Mouse (Mus musculus) testis, postnatal 14 days (tissue): ENCODE results near the gene Tspan31.
"Not testable (repeated sequence)": the region's sequence is repeated elsewhere in the genome, so short reads cannot be mapped to it uniquely, and the experiment has no call there.

Experiments
- DNase-seq: peaks from one replicate; pipeline ENCODE4 v3.0.0; 2021; ENCODE audit warnings: low spot score

The Tspan31 gene

DNA sequence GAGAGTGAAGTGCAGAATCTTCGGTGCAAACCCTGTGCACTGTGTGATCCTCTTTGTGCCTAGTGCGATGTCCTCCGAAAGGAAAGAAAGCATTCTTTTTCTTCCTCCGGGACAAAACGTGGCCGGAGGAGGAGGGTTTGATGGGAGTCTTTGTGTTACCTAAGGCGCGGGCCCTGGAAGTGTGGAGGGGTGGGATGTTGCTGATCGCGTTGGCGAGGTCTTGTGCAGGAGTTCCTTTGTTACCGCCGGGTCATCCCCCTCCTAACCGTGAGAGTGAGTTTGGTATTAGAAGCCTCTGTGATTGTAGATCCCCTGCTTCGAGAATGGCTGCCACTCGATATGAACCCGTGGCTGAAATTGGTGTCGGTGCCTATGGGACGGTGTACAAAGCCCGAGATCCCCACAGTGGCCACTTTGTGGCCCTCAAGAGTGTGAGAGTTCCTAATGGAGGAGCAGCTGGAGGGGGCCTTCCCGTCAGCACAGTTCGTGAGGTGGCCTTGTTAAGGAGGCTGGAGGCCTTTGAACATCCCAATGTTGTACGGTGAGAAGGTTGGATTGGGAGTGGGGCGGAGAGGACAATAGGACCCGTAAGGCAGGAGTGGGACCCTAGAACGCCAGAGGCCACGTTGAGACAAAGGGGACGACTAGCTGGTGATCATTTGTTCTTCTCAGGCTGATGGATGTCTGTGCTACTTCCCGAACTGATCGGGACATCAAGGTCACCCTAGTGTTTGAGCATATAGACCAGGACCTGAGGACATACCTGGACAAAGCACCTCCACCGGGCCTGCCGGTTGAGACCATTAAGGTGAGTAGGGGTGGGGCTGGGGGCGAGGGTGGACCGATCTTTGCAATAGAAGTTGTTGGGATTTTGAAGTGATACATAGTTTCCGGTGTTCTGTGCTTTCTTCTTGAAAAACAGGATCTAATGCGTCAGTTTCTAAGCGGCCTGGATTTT, 5.9 kb downstream of the Tspan31 start:
- DNase-seq = no peak

DNA sequence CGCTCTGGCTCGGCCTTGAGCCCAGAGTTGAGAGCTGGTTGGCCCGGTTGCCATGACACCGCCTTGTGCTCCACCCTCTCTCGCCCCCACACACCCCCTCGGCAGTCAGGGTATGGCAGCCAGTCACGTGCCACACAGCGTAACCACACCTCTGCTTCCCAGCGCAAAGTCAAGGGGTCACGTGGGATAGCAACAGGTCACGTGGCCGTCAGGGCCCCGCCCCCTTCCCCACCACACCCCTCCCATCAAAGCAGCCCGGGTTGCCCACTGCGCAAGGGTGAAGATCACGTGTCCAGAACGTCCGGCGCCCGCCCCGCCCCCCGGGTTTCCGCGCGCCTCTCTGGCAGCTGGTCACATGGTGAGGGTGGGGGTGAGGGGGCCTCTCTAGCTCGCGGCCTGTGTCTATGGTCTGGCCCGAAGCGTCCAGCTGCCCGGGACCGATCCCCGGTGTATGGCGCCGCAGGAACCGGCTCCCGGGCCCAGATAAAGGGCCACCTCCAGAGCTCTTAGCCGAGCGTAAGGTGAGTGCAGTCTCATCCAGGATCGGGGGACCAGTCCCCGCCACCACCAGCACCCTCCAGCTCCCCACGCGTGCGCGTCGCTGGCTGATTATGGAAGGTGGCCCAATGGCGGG, 6.7 kb downstream of the Tspan31 start, which contains the start of gene Cdk4:
Gene Cdk4 (plus strand): TSS at position 296 of the 634 bp plus-strand sequence.
- DNase-seq = peak; percentile 97

DNA sequence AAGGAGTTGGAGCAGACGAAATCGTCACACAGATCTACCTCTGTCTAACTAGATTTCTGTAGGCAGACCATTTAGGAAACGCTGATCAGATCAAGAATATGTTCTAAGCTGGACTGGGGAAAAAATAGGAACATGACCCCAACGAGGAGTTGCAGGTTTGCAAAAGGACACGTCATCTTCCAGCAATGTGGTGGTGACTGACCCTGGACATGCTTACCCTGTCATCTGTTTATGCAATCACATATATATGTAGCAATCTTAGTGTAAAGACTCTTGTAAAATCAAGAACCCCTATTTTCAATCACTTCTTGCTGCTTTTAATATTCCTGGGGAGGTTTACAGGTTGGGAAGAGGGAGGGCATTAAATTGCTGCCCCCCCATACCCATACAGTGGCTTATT, 7.6 kb downstream of the Tspan31 start:
- no peak for DNase-seq

DNA sequence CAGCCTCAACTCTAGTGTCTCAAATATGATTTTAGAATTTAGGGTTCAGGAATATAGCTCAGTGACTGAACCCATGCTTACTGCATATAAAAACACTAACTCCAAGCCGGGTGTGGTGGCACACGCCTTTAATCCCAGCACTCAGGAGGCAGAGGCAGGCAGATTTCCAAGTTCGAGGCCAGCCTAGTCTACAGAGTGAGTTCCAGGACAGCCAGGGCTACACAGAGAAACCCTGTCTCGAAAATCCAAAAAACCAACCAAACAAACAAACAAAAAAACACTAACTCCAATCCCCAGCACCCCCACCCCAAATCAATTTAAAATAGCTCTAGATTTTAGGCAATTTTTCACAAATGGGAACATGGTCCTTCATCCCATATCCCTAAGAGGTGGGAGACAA, 8.0 kb downstream of the Tspan31 start:
- not testable (repeated sequence) for DNase-seq

DNA sequence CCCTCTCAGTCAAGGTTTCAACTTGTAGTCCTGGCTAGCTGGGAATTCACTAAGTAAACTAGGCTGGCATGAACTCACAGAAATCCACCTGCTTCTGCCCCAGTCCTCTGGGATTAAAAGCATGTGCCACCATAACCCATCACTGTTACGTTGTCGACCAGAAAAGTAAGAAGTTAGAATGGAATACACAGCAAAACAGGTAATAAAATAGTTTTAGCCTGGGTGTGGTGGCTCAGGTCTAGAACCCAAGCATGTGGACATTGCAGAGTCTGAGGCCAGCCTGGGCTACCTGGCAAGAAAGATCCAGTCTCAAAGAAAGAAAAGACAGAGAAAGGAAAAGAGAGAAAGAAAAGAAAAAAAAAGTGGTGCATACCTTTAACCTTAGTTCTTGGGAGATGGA, 8.6 kb downstream of the Tspan31 start:
- DNase-seq = no peak

DNA sequence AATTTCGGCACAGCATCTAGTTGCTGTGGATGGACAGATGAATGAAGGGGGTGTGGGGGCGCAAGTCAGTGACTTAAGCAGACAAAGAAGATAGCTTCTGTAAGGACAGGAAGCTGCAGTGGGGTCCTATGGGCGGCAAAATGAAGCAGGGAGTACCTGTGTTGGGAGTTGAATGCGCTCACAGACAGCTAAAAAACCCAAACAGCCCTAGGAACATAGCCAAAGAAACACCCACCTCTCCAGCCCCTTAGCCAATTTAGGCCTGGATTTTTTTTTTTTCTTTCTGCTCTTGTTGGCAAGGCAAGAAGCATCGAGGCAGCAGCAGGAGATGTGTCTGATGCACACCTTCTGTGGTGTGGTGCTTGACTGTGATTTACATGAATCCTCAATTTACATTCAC, 9.0 kb downstream of the Tspan31 start:
- no peak for DNase-seq

DNA sequence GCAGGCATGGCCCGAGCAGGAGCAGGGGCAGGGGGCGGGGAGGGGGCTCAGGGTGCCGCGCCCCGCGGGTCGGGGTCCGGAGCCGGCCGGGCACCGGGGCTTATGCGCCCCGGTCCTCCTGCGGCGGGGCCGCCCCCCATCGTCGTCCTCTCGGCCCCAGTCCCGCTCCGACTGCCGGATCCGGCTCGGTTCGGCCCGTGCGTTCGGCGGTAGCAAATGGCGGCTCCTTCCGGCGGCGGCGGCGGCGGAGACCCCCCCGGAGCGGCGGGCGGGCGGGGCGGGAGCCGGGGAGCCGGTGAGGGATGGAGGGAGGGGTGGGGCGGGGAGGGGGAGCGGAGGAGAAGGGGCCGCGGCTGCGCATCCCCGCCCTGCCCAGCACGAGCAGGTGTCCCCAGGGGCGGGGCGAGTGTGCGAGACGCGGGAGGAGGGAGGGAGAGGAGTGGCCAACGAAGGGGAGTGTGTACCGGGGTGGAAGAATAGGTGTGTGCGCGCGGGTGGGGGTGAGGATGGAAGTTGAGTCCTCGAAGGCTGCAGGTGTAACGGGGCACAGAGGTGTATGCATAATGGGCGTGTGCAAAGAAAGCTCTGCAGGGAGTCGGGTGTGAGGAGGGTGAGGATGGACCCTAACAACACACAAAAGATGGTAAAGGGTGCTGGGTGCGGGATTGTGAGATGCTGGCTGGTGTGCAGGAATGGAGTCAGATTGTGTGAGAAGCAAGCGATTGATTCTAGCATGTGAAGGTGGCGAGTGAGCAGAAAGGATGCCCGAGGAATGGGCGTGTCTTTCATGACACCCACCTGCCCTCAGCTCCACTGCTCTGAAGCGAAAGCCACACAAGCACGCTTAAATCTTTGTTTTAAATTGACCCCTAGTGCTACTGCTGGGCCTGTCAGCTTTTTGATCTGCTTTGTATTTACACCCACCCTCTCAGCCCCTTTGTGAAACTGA, 9.8 kb downstream of the Tspan31 start, which contains the start of gene March9:
Gene March9 (minus strand): TSS at position 217 of the 949 bp plus-strand sequence.
- peak; percentile 81 for DNase-seq

DNA sequence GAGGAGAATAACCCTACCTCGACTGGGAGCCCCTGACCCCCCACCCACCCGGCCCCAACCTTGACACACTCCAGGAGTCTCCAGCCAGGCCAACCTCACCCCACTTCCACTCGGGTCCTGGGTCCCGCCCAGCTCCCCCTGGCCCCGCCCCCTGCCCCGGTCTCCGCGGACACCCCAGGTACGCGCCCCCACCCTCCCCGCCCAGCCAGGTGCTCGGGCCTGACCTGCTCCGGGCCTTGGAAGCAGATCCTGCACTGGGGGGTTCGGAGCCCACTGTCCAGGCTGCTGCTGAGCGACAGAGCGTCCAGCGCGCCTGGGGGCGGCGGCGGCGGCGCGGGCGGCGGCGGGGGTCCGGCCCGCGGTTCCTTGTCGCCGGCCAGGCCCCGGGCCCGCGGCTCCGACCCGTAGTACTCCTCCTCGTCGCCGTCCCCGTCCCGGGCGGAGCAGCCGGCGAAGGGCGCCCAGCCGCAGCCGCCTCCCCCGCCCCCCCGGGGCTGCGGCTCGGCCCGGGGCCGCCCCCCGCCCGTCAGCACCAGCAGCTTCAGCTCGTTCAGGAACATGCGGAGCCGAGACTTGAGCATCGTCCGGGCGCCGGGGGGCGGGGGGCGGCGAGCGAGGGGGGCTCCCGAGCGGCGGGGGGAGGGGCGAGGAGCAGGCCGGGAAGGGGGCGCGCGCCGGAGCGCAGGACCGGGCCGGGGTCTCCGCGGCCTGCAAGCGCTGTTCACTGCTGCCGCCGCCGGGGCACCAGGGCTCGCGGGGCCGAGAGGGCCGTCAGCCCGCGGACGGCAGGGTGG, 10.7 kb downstream of the Tspan31 start:
- no peak for DNase-seq

DNA sequence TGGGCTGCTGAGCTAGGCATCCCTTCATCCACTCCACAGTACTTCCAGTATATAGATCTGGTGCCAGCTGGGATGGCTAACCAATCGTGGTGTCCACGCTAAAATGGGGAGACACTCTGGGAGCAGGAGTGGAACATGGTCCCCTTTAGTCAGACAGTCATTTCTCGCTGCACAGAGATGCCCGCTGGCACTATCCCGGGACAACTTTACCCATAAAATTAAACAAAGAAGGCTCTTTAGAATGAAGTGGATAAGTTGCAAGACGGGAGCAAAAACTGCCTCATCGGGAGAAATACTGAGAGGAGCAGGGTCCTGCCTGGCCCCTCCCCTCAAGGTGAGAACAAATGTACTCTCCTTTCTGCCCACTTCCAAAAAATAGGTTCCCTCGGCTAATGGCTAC, 11.4 kb downstream of the Tspan31 start:
- no peak for DNase-seq

DNA sequence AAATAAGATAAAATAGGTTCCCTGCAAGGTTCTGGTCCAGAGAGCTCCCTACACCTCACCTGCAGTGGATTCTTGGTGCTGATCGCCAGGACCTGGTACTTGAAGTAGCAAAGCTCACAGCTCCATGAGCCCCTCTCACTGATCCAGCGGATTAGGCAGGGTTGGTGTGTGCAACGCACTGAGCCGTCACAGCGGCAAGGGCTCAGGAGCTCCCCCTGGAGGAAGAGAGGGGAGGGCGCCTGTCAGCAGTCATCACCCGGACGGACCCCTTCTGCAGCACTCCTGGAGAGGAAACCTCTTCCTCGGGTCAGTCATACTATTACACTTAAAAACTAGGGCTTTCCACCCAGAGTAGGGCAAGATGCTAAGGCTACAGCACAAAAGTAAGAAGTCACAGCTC, 11.9 kb downstream of the Tspan31 start:
- DNase-seq = peak; percentile 68

DNA sequence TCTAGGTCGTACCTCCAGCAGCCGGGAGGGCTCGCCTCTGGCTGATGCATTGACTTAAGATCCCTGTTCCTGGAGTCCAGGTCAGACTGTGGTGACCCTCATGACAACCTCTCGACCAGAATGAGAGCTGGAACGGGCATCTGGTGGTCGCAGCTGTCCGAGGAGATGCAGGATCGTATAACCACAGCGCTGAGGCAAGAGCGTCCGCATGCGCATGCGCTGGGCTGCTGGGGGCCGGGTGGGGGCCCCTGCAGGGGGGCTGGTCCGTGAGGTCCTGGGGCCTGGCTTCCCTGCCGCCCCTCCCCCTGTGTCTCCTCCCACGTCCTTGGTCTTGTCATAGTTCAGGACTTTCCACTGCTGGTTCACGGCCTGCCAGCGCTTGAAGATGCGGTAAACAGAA, 13.6 kb downstream of the Tspan31 start:
- DNase-seq = no peak

DNA sequence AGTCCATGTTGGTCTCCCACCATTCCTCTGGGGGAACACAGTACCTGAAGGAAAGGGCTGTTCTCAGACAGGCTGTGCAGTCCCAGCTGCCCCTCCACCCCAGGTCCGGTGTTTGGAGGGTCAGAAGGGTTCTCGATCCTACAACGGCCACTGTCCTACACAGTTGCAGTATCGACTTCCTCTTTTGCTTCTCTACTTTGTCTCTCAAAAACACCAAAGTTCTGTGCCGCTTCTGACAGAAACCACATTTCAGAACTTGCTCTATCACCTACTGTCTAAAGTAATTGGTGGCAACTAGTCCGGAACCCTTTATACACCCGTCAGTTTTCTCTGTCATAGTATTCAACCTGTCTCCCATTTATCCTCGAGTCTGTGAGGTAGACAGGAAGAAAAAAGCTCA, 14.7 kb downstream of the Tspan31 start:
- no peak for DNase-seq

DNA sequence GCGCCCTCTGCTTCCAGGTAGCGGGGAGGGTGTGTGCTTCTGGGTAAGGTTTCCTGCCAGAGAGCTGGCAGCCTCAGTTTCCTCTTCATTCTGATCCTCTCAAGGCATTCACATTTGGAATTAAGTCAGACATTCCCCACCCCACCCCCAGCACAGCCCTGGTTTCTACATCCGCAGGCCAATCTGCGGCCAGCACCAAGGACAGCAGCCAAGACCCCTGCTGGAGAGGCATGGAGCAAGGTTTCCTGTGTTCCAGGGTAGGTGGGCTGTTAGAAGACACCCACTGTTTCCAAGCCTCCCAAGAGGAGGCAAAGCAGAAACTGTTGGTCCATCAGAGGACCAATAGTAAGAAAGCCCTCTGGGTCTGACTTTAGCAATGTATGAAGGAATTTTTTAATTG, 15.4 kb downstream of the Tspan31 start:
- DNase-seq = no peak

DNA sequence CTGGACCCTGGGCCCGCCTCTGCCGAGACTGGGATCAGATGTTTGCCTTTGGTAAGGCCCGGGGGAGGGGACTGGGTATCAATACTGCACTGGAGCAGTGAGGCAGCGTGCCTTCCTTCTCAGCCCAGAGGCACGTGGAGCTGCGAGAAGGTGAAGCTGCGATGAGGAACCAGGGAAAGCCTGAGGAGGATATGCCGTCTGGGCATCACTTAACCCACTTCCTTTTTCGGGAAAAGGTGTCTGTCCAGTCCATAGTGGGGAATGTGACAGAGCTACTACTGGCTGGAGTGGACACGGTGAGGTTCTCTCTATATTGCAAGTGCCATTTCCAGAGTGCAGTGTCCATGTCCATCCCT, 20.0 kb downstream of the Tspan31 start:
- DNase-seq = no peak

DNA sequence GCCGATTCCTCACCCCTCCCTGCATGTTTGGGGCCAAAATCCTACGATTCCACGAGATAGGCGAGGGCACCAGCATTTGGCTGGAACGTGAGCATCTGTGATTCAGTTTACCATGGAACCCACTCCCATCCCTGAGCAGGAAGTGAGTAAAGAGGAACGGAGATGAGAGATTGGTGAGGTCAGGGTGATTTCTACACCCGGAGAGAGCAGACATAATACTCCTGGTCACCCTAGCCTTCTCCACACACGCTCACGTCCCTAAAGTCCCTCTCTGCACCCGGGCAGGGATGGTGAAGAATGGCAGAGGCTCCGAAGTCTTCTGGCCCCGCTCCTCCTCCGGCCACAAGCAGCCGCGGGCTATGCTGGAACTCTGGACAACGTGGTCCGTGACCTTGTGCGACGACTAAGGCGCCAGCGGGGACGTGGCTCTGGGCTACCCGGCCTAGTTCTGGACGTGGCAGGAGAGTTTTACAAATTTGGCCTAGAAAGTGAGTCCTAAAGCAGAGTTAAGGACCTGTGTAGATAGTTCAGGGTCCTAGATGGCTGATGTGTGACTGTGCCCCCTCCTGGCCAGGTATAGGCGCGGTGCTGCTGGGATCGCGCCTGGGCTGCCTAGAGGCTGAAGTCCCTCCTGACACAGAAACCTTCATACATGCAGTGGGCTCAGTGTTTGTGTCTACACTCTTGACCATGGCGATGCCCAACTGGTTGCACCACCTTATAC, 20.5 kb downstream of the Tspan31 start:
- DNase-seq = no peak

DNA sequence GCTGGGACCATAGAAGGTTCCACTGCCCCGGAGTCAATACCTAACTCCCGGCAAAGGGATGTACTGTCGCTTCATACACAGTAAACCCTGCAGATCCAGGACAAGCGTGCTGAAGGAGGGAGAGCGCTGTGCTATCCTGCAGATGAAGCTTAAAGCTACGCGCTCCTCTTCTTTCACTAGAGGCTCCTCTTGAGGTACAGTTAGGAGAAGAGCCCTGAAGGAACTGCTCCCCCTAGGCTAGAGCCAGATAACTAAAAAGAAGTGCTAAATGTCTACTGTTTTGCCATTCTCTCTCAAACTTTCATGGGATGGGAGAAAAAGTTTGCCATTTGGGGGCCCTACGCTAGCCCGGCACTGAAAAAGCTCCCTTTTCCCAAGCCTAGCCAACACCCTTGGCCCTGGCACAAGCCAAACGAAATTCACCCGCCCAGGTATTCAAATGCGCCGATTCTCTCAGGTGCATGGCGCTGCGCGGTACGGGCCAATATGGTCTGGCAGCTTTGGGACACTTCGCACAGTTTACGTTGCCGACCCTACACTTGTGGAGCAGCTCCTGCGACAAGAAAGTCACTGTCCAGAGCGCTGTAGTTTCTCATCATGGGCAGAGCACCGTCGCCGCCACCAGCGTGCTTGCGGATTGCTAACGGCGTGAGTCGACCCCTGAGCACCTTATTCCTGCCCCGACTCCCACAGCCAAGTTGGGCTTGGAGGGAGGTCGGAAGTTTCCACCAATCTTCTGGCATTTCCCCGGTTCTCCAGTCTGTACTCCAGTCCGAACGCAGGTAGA, 21.3 kb downstream of the Tspan31 start:
- no peak for DNase-seq

DNA sequence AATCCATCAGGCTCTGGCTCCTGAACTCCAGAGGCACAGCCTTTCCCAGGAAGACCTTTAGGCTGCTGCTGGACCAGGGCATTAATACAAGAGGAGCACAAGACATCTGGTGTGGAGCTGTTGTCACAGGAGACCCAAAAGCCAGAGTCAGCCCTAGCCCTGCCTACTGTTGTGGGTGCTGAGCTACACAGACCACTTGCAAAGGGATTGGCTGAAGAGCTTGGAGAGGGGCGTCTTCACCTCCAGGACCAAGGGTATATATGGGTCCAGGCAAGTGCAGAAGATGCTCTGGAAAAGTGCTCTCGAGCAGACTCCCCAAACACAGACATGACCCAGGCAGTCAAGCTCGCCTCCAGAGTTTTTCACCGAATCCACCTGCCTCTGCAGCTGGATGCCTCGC, 22.1 kb downstream of the Tspan31 start, which contains the start of gene Cyp27b1:
Gene Cyp27b1 (plus strand): TSS at position 297 of the 400 bp plus-strand sequence.
- DNase-seq = no peak

DNA sequence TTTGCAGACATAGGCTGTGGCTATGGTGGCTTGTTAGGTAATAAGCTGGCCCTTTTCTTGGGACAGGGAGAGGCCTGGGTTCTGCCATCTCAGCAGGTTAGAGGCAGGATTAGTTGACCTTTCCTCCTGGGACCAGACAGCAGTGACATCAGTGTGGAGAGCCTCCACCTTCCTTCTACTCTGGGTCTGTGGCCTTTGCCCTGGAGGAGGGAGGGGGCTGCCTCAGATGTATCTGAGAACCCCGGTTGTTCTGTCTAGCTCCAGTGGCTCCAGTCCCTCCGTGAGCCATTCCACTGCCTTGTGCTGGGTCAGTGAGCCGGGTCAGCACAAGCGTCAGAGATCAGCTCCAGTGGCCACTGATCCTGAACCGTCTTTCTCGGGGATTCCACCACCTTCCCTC, 26.9 kb downstream of the Tspan31 start:
- no peak for DNase-seq

DNA sequence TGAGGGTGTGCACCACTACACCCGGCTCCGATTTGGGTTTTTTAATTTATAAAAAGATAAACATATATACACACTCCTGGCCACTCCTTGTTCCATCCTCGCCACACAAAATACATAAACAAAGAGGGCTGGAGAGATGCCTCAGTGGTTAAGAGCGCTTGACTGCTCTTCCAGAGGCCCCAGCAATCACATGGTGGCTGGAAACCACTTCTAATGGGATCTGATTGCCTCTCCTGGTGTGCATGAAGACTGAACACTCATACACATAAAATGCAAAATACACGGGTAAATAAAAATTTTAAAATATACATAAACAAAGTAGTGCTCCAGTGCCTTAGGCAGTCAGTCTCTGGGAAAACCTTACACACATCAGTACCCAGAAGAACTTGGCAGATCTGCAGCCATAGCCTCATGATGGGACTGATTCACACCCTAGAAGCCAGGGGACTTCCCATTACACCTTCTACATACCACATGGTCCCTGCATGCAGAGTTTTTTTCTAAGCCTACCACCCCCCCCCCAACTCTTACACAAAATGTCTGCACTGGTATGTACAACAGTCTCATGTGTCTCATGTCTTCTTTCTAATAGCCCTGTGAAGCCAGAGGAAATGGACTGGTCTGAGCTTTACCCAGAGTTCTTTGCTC, 27.5 kb downstream of the Tspan31 start:
- no peak for DNase-seq
